10 mouse cellular contexts compared by ENCODE assay signal in the genomic region with DNA sequence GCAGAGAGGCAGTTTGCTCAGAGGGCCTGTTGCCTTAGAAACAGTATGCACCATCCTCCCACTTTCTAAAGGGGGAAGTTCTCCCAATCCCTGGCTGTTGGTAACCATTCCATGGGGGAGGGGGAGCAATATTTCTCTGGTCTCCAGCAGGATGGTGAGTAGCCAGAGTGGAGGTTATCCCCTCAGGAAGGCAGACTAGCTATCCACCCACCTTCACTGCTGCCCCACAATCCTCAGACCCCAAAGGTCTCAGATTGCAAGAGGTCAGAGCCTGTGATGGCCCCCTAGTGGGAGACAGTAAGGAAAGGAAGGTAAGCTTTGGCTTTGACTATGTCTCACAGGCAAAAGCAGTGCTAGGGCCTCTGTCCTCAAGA. TPM values are rescaled to one million over a fixed set of nuclear protein-coding genes. Genes with fewer than 3 reads are reported as not detected.
DNase-seq lines count a peak whose midpoint lies in the region; ATAC-seq and TF ChIP-seq lines count a peak whose summit lies in the region.
"Had no signal": no experiment of that assay in that cellular context is flagged by ENCODE, and none has a peak within 500 bp of the region (broad histone marks: within the 10 kb centered on the region; RNA-seq: fewer than 3 reads in every experiment).

No protein-coding gene starts in this region.

- TF ChIP-seq POLR2A in ES-Bruce4 (IDR thresholded peaks at IDR 0.05; ENCODE audit: insufficient read depth, low read length): no peak

- TF ChIP-seq CTCF in heart, postnatal 0 days (IDR thresholded peaks at IDR 0.05; ENCODE audit: low read depth): peak; percentile 28
- TF ChIP-seq CTCF in ES-Bruce4 (IDR thresholded peaks at IDR 0.05; ENCODE audit: low read depth, low read length): peak; percentile 10

- no peak overlapping the region for H3K4me3 ChIP-seq in heart, postnatal 0 days (ENCODE audit: low read depth, low read length)
- no peak overlapping the region for H3K4me3 ChIP-seq in ES-Bruce4 (ENCODE audit: low read depth, low read length)
- no peak overlapping the region for H3K4me3 ChIP-seq in limb, embryonic 13.5 days
- H3K4me3 ChIP-seq: myocyte had no signal

- no peak for ATAC-seq in heart, postnatal 0 days (ENCODE audit: insufficient read depth, low read depth)
- no peak for ATAC-seq in limb, embryonic 13.5 days (ENCODE audit: low FRiP score, low read depth)
- ATAC-seq: Patski had no signal

- no peak overlapping the region for H3K27ac ChIP-seq in heart, postnatal 0 days (ENCODE audit: low read depth)
- no peak overlapping the region for H3K27ac ChIP-seq in ES-Bruce4 (ENCODE audit: insufficient read depth, low read length)
- no peak overlapping the region for H3K27ac ChIP-seq in limb, embryonic 13.5 days

- no peaks in the 10 kb centered on the region for H3K27me3 ChIP-seq in heart, postnatal 0 days (ENCODE audit: control insufficient read depth, insufficient read depth, low read length)
- H3K27me3 ChIP-seq in ES-Bruce4 (ENCODE audit: control insufficient read depth, insufficient read depth, low read length, poor library complexity, severe bottlenecking): no peaks in the 10 kb centered on the region
- no peaks in the 10 kb centered on the region for H3K27me3 ChIP-seq in limb, embryonic 13.5 days
- H3K27me3 ChIP-seq: Patski had no signal

- no peak for DNase-seq in heart, postnatal 0 days (ENCODE audit: low spot score)
- no peak for DNase-seq in heart, adult 11 months
- DNase-seq in cerebellum, postnatal 14 days: peak; percentile 27 to 31
- no peak for DNase-seq in adrenal gland, postnatal 36 days
- no peak for DNase-seq in gastrocnemius, postnatal 25 days
- no peak for DNase-seq in kidney, postnatal 10 days

- TF ChIP-seq EP300 in heart, postnatal 0 days (IDR thresholded peaks at IDR 0.05; ENCODE audit: low read depth): no peak
- TF ChIP-seq EP300 in ES-Bruce4 (IDR thresholded peaks at IDR 0.05; ENCODE audit: insufficient read depth, low read depth, low read length): no peak

- peaks cover 72% of the 10 kb centered on the region for H3K4me1 ChIP-seq in heart, postnatal 0 days (ENCODE audit: control insufficient read depth, insufficient read depth)
- H3K4me1 ChIP-seq in ES-Bruce4 (ENCODE audit: control insufficient read depth, insufficient read depth, low read length): no peaks in the 10 kb centered on the region
- peaks cover 70% of the 10 kb centered on the region for H3K4me1 ChIP-seq in limb, embryonic 13.5 days

- H3K4me2 ChIP-seq in heart, postnatal 0 days (ENCODE audit: low read depth, low read length): no peak overlapping the region
- H3K4me2 ChIP-seq in limb, embryonic 13.5 days (replicated peaks): 0 out of 2 replicates have a peak overlapping the region, but pooled peaks have one; percentile 4

- H3K36me3 ChIP-seq in heart, postnatal 0 days (replicated peaks; ENCODE audit: control insufficient read depth, insufficient read depth, low read length): peaks cover 15% of the 10 kb centered on the region; the same call in 1 of the 2 replicates
- H3K36me3 ChIP-seq in ES-Bruce4 (ENCODE audit: control insufficient read depth, insufficient read depth, low read length, poor library complexity, severe bottlenecking): no peaks in the 10 kb centered on the region
- peaks cover 17% of the 10 kb centered on the region for H3K36me3 ChIP-seq in limb, embryonic 13.5 days

- H3K9ac ChIP-seq in heart, postnatal 0 days (replicated peaks; ENCODE audit: low read depth, low read length): no peak overlapping the region
- H3K9ac ChIP-seq in ES-Bruce4 (ENCODE audit: low read depth, poor library complexity, severe bottlenecking): no peak overlapping the region
- H3K9ac ChIP-seq in limb, embryonic 13.5 days: no peak overlapping the region

- H3K9me3 ChIP-seq in heart, postnatal 0 days (replicated peaks; ENCODE audit: control insufficient read depth, low read length): no peaks in the 10 kb centered on the region
- no peaks in the 10 kb centered on the region for H3K9me3 ChIP-seq in ES-Bruce4 (replicated peaks; ENCODE audit: control insufficient read depth, insufficient read depth, low read length, poor library complexity, severe bottlenecking)
- H3K9me3 ChIP-seq in limb, embryonic 13.5 days: no peaks in the 10 kb centered on the region

RNA-seq across cellular contexts. Expression of gene Itm2c, which starts 5.3 kb away (rescaled TPM):
- total RNA-seq in heart, postnatal 0 days (2014; rRNA removed; ENCODE audit: low replicate concordance): 180 and 255 TPM in 2 replicates
- 144 and 146 TPM in 2 replicates for polyA plus RNA-seq in heart, postnatal 0 days (2015; fragmentation: Nextera tagmentation; extraction: Ambion mirVana)
- polyA plus RNA-seq in ES-Bruce4 (2011; ENCODE audit: insufficient read depth, insufficient read length, low read depth, missing spikeins): 51.2 and 57.5 TPM in 2 replicates
- polyA plus RNA-seq in limb, embryonic 13.5 days (2015; fragmentation: Nextera tagmentation; extraction: Ambion mirVana): 289 and 290 TPM in 2 replicates
- total RNA-seq in adrenal gland, postnatal 36 days (2021): 100 to 1,000 TPM; 508 to 581 TPM
- total RNA-seq in gastrocnemius, postnatal 25 days (2021): 10 to 100 TPM; 21.2 to 22.6 TPM

RNA-seq across cellular contexts. Expression of gene 4933407L21Rik, which starts 28.9 kb away (rescaled TPM):
- total RNA-seq in heart, postnatal 0 days (2014; rRNA removed; ENCODE audit: low replicate concordance): not detected in 2 replicates
- not detected in 2 replicates for polyA plus RNA-seq in heart, postnatal 0 days (2015; fragmentation: Nextera tagmentation; extraction: Ambion mirVana)
- polyA plus RNA-seq in ES-Bruce4 (2011; ENCODE audit: insufficient read depth, insufficient read length, low read depth, missing spikeins): not detected in 2 replicates
- polyA plus RNA-seq in limb, embryonic 13.5 days (2015; fragmentation: Nextera tagmentation; extraction: Ambion mirVana): 0.56 and 0.77 TPM in 2 replicates
- total RNA-seq in adrenal gland, postnatal 36 days (2021): not detected
- not detected for total RNA-seq in gastrocnemius, postnatal 25 days (2021)
- polyA plus RNA-seq: myocyte had no signal

Comparison
In these comparisons a context has a peak if more than half of its experiments do, and no peak if none do; other contexts are left out.
1. DNase-seq: peak in cerebellum, postnatal 14 days (2 of 2); none in heart, postnatal 0 days (single experiment), heart, adult 11 months (single experiment), adrenal gland, postnatal 36 days (0 of 2), gastrocnemius, postnatal 25 days (single experiment) and kidney, postnatal 10 days (single experiment).